Mouse (Mus musculus): Measurements from ENCODE around the gene Calcrl. TPM values are rescaled to one million over a fixed set of nuclear protein-coding genes. Genes with fewer than 3 reads are reported as not detected.

The Calcrl gene
- total RNA-seq, 2 experiments from 2014 or later, result 25.6 to 66.0 TPM

GRCm38 (mm10) chr2:84337774-84338450 is 87.3 kb downstream of the Calcrl start:
- no peak for ATAC-seq (ENCODE audit: poor library complexity, severe bottlenecking)

GRCm38 (mm10) chr2:84336331-84336730 is 88.9 kb downstream of the Calcrl start:
- no peak for ATAC-seq (ENCODE audit: poor library complexity, severe bottlenecking)

- ATAC-seq (ENCODE audit: poor library complexity, severe bottlenecking), result no peak
These were observed 108.9 kb downstream of the Calcrl start for GRCm38 (mm10) chr2:84316185-84316805.

GRCm38 (mm10) chr2:84296517-84296916 is 128.7 kb downstream of the Calcrl start:
- ATAC-seq (ENCODE audit: poor library complexity, severe bottlenecking), result no peak

- no peak for ATAC-seq (ENCODE audit: poor library complexity, severe bottlenecking)
These were observed 130.1 kb downstream of the Calcrl start for GRCm38 (mm10) chr2:84295068-84295467.

- no peak for ATAC-seq (ENCODE audit: poor library complexity, severe bottlenecking)
These were observed 130.6 kb downstream of the Calcrl start for GRCm38 (mm10) chr2:84294611-84295010.

GRCm38 (mm10) chr2:84292351-84293000 is 132.7 kb downstream of the Calcrl start:
- peak; percentile 51; the same call in 1 of the 2 replicates for ATAC-seq (ENCODE audit: poor library complexity, severe bottlenecking)

GRCm38 (mm10) chr2:84288940-84289557 is 136.2 kb downstream of the Calcrl start:
- ATAC-seq (ENCODE audit: poor library complexity, severe bottlenecking), result no peak

Other genes starting within 250 kb of the Calcrl start
- 7.0 and 8.3 TPM in 2 replicates for gene Tfpi, start 51.4 kb upstream of the Calcrl start, total RNA-seq (2015)
- gene Tfpi, start 51.4 kb upstream of the Calcrl start, total RNA-seq (2017), result 7.5 and 8.4 TPM in 2 replicates
- gene Ctnnd1, start 225.4 kb upstream of the Calcrl start, total RNA-seq (2015), result 14.9 and 20.9 TPM in 2 replicates
- 14.8 and 17.8 TPM in 2 replicates for gene Ctnnd1, start 225.4 kb upstream of the Calcrl start, total RNA-seq (2017)
- gene Btbd18, start 233.7 kb upstream of the Calcrl start, total RNA-seq (2015), result 0.07 TPM in 1 of 2 replicates, not detected in the other
- not detected in 2 replicates for gene Btbd18, start 233.7 kb upstream of the Calcrl start, total RNA-seq (2017)
- 126 and 155 TPM in 2 replicates for gene Selenoh, start 245.4 kb upstream of the Calcrl start, total RNA-seq (2015)
- gene Selenoh, start 245.4 kb upstream of the Calcrl start, total RNA-seq (2017), result 76.2 and 102 TPM in 2 replicates

All from megakaryocyte, adult 5-6 weeks (primary cell).